Mouse (Mus musculus): Measurements from ENCODE around the gene Cyb5d1. TPM values are rescaled to one million over a fixed set of nuclear protein-coding genes. Genes with fewer than 3 reads are reported as not detected.

Gene Cyb5d1
- polyA plus RNA-seq, 1 experiment from 2014 or later = 22.1 TPM

DNA sequence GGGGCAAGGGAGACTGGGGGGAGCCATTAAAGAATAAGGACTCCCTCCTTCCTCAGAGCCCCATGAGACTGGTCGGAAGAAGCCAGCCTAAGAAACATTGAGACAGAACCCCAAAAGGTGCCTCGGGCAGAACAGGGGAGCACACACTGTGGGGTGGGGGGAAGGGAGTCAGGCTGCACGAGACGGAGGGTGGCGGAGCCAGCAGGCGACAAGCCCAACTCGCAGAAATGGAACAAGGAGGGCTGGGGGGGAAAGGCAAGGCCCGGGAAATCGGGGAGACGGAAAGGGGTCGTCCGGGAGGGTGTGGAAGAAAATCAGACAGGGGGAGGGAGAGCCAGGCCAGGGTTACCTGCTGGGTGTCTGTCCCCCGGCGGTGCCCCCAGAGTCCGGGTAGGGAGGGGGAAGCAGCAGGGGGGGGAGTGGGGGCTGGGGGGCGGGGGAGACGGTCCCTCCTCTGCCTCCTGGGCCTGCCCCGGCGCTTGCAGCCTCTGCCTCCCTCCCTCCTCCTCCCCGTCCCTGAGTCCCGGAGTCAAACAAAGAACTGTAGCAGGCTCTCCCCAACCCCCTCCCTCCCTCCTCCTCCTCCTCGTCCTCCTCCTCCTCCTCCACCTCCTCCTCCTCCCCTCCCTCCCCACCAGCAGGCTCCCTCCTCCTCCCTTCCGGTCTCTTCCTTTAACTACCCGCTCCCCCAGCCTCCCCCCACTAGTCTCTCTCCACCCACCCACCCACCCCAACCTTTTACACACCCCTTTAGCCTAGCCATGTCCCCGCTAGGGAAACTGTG is 20.4 kb upstream of the Cyb5d1 start:
- H3K36me3 ChIP-seq (ENCODE audit: control insufficient read depth, insufficient read depth, low read length) = peaks cover 16% of the 10 kb centered on the region
- H3K27me3 ChIP-seq (ENCODE audit: control insufficient read depth, insufficient read depth, low read length) = peaks cover 3% of the 10 kb centered on the region
- peak overlapping the region; percentile 82 for H3K4me2 ChIP-seq (ENCODE audit: low read length)
- peak overlapping the region; percentile 63 to 80 for H3K4me3 ChIP-seq (ENCODE audit: control insufficient read depth in 1 of 2, insufficient read depth in 1 of 2, low read depth in 1 of 2, low read length in 2 of 2)
- peak overlapping the region; percentile 94 to 98 for H3K27ac ChIP-seq (replicated peaks in 1 of 2; ENCODE audit: control insufficient read depth in 1 of 2, insufficient read depth in 1 of 2, low read depth in 2 of 2, low read length in 2 of 2)
- peak overlapping the region; percentile 97 for H3K9ac ChIP-seq (ENCODE audit: low read length)
- no peak for ATAC-seq (ENCODE audit: insufficient number of reproducible peaks, insufficient read depth, low FRiP score, low read depth)
- WGBS = 1% methylated on average over 15 of the region's 25 CpGs
- peaks cover 45 to 63% of the 10 kb centered on the region in 2 experiments for H3K4me1 ChIP-seq (ENCODE audit: control insufficient read depth in 2 of 2, insufficient read depth in 2 of 2, low read length in 2 of 2)
- no peaks in the 10 kb centered on the region for H3K9me3 ChIP-seq (ENCODE audit: control insufficient read depth, low read length)

DNA sequence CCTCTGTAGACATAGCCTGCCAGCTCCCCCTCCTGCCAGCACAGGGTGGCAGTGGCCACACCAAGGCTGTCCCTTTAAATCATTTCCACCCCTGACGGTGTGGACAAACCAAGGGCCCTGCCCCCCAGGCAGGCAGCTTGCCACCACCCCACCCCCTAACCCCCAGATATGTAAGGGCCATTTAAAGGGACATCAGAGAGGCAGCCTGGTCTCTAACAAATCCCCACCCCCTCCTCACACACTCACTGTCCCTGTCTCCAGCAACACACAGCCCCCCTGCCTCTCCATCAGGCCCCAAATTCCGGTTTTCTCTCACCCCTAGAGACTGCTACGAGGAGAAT is 19.9 kb upstream of the Cyb5d1 start:
- Histone ChIP-seq H3K4me3 (ENCODE audit: control insufficient read depth in 1 of 2, insufficient read depth in 1 of 2, low read depth in 1 of 2, low read length in 2 of 2) (peak overlapping the region; percentile 63 to 80), H3K9me3 (ENCODE audit: control insufficient read depth, low read length) (no peaks in the 10 kb centered on the region), H3K9ac (ENCODE audit: low read length) (peak overlapping the region; percentile 97), H3K27me3 (ENCODE audit: control insufficient read depth, insufficient read depth, low read length) (no peaks in the 10 kb centered on the region), H3K36me3 (ENCODE audit: control insufficient read depth, insufficient read depth, low read length) (peaks cover 16% of the 10 kb centered on the region), H3K4me1 (ENCODE audit: control insufficient read depth in 2 of 2, insufficient read depth in 2 of 2, low read length in 2 of 2) (peaks cover 40 to 58% of the 10 kb centered on the region in 2 experiments), H3K27ac (replicated peaks in 1 of 2; ENCODE audit: control insufficient read depth in 1 of 2, insufficient read depth in 1 of 2, low read depth in 2 of 2, low read length in 2 of 2) (peak overlapping the region; percentile 94 to 98), H3K4me2 (ENCODE audit: low read length) (peak overlapping the region; percentile 82)
- 0% methylated on average over 3 of the region's 3 CpGs for WGBS
- peak; percentile 7 for ATAC-seq (ENCODE audit: insufficient number of reproducible peaks, insufficient read depth, low FRiP score, low read depth)

DNA sequence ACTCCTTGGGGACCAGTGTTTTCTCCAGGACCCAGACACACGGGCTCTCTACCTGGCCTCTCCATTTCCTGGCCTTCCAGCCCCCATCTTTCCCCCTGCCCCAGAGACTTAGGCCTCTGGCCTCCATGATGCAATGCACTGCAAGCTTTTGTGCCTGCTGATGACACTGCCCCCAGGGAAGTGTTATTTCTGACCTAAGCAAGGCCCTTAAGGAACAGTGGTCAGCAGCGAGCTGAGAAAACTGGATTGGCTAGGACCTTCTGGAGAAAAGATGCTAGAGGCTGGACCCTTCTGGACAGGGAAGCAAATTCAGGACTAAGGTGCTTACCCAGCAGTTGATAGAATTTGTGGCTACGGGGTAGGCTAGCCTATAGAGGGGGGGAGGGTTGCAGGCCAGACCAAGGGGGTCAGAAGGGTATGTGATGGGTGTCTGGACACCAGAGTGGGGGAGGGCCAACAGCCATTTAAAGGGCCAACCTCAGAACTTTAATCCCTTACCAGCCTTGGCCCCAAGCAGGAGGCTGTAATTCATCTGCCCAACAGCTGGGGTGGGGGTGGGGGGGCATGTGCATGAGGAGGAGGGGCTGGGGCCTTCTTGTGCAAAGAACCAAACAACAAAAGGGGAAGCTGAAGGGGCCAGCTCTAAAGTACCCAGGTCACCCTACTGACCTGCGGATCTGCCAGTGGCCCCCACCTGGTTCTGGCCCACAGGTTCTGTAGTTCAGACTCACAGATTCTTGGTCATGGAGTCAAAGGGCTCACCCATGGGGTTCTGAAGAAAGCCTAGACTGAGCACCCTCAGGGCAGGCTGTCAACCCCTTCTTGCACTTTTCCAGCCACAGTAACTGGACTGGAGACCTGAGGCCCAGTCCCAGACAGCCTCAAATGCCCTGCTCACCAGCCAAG is 19.2 kb upstream of the Cyb5d1 start:
- Histone ChIP-seq H3K27ac (replicated peaks in 1 of 2; ENCODE audit: control insufficient read depth in 1 of 2, insufficient read depth in 1 of 2, low read depth in 2 of 2, low read length in 2 of 2) (peak overlapping the region; percentile 13 to 98; a peak in 3 of 4 replicates), H3K36me3 (ENCODE audit: control insufficient read depth, insufficient read depth, low read length) (peaks cover 16% of the 10 kb centered on the region), H3K4me3 (ENCODE audit: control insufficient read depth in 1 of 2, insufficient read depth in 1 of 2, low read depth in 1 of 2, low read length in 2 of 2) (peak overlapping the region; percentile 63 to 80), H3K9ac (ENCODE audit: low read length) (peak overlapping the region; percentile 97), H3K27me3 (ENCODE audit: control insufficient read depth, insufficient read depth, low read length) (no peaks in the 10 kb centered on the region), H3K4me2 (ENCODE audit: low read length) (peak overlapping the region; percentile 82), H3K4me1 (ENCODE audit: control insufficient read depth in 2 of 2, insufficient read depth in 2 of 2, low read length in 2 of 2) (peaks cover 40 to 53% of the 10 kb centered on the region in 2 experiments), H3K9me3 (ENCODE audit: control insufficient read depth, low read length) (no peaks in the 10 kb centered on the region)
- ATAC-seq (ENCODE audit: insufficient number of reproducible peaks, insufficient read depth, low FRiP score, low read depth) = no peak
- WGBS = 17% methylated on average over 4 of the region's 4 CpGs

DNA sequence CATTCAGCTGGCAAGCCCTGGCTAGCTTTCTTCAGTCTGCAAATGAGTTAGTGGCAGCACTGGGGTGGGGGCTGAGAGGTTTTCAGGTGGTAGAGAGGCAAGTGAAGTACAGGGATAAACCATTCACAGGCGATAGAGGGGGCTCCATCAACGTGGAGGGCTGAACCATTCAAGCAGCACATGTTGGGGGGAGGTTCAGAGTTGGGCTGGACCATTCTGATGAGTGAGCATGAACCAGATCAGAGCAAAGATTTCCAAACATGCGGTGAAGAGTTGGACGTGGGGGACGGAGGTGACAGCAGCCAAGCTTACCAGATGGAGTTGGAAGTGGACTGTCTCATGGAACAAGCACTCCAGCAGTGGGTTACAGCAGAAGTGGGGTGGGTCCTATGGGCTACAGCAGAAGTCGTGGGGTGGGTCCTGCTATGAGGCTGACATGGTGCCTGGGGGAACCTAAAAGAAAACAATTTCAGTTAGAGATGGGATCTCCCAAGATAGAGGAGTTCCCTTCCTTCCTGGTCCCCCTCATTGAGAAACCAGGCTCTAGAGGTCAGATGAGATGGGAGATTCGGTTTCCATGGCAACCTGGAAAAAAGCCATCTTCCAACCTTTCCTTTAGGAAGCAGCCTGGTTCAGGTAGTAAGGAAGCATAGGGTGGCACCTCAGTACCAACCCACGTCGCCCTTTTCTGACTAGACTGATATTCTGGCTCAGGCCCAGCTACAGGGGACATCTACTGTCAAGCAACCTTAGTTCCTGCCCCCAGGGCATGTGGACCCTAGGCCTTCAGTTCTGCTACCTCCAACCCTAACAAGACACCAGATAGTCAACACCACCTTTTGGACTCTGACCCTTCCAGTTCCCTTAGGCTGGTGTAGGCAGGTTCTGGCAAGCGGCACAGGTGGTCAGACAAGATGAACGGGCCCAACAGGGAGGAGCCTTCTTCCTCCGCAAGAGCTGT is 18.1 kb upstream of the Cyb5d1 start, which contains the start of gene Kdm6b:
Kdm6b (minus strand) TSS at position 455 of the 961 bp plus-strand sequence.
- H3K4me3 ChIP-seq (ENCODE audit: control insufficient read depth in 1 of 2, insufficient read depth in 1 of 2, low read depth in 1 of 2, low read length in 2 of 2) = peak within 1 kb of the TSS in 1 of 2 experiments; percentile 63; a peak in 1 of 4 replicates
- no peaks in the 10 kb centered on the region for H3K9me3 ChIP-seq (ENCODE audit: control insufficient read depth, low read length)
- ATAC-seq (ENCODE audit: insufficient number of reproducible peaks, insufficient read depth, low FRiP score, low read depth) = no peak
- peaks cover 16% of the 10 kb centered on the region for H3K36me3 ChIP-seq (ENCODE audit: control insufficient read depth, insufficient read depth, low read length)
- H3K4me2 ChIP-seq (ENCODE audit: low read length) = peak within 1 kb of the TSS; percentile 82
- H3K9ac ChIP-seq (ENCODE audit: low read length) = peak within 1 kb of the TSS; percentile 97
- no peaks in the 10 kb centered on the region for H3K27me3 ChIP-seq (ENCODE audit: control insufficient read depth, insufficient read depth, low read length)
- WGBS = 45% methylated on average over 12 of the region's 12 CpGs
- H3K27ac ChIP-seq (replicated peaks in 1 of 2; ENCODE audit: control insufficient read depth in 1 of 2, insufficient read depth in 1 of 2, low read depth in 2 of 2, low read length in 2 of 2) = peak within 1 kb of the TSS in 1 of 2 experiments; percentile 98; a peak in 2 of 4 replicates
- peaks cover 38 to 48% of the 10 kb centered on the region in 2 experiments for H3K4me1 ChIP-seq (ENCODE audit: control insufficient read depth in 2 of 2, insufficient read depth in 2 of 2, low read length in 2 of 2)

DNA sequence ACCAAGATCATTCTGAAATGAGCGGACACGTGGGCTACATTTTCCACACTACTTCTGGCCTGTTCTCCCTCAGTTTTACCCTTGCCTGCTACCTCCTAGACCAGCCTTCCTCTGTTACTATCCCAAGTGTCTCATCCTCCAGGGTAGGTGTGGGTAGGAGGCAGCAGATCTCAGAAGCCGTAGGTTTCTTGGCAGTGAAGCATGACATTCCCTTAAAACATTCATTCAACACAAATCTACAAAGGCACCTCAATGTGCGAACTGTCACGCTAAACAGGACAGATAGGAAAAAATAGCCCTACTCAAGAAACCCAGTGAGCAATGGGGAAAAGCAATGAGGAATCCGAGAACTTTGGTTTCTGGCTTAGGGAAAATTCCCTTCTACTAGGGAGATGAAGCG is 17.1 kb upstream of the Cyb5d1 start:
- Histone ChIP-seq H3K9me3 (ENCODE audit: control insufficient read depth, low read length) (no peaks in the 10 kb centered on the region), H3K4me3 (ENCODE audit: control insufficient read depth in 1 of 2, insufficient read depth in 1 of 2, low read depth in 1 of 2, low read length in 2 of 2) (no peak overlapping the region; a peak in 1 of 4 replicates), H3K36me3 (ENCODE audit: control insufficient read depth, insufficient read depth, low read length) (peaks cover 23% of the 10 kb centered on the region), H3K9ac (ENCODE audit: low read length) (peak overlapping the region; percentile 53), H3K4me1 (ENCODE audit: control insufficient read depth in 2 of 2, insufficient read depth in 2 of 2, low read length in 2 of 2) (peaks cover 41 to 55% of the 10 kb centered on the region in 2 experiments), H3K27ac (replicated peaks in 1 of 2; ENCODE audit: control insufficient read depth in 1 of 2, insufficient read depth in 1 of 2, low read depth in 2 of 2, low read length in 2 of 2) (peak overlapping the region in 1 of 2 experiments; percentile 98; a peak in 2 of 4 replicates), H3K27me3 (ENCODE audit: control insufficient read depth, insufficient read depth, low read length) (no peaks in the 10 kb centered on the region), H3K4me2 (ENCODE audit: low read length) (peak overlapping the region; percentile 26)
- WGBS = 40% methylated on average over 7 of the region's 7 CpGs
- no peak for ATAC-seq (ENCODE audit: insufficient number of reproducible peaks, insufficient read depth, low FRiP score, low read depth)

DNA sequence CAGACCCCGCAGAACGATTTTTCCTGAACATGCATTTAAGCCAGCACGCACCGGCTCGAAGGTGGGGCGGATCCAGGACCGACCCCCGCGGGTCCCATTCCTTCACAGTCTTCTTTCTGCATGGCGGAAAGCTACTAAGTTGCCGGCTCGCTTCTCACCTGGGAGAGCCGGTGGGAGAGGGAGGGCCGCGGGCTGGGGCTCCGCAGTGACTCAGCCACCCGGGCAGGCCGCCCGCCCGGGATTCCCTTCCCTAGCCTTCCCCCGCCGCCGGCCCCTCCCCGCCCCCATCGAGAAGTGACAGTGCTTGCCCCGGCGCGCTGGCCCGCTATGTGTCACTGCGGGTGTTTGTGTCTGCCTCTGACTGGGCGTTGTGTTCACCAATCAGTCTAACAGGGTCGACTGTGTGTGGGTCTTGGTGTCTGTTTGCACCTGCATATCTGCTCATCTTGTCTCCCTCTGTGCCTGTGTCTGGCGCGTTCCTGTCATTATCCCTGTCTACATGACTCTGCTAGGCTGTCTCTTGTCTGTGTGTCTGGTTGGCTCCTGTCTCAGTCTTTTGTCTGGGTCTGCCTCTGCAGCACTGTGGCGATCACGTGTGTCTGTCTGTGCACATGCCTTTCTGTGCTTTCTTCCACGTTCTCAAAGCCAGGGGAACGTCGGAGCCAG is 16.2 kb upstream of the Cyb5d1 start:
- H3K4me2 ChIP-seq (ENCODE audit: low read length) = peak overlapping the region; percentile 77
- peak overlapping the region; percentile 94 to 98 for H3K27ac ChIP-seq (replicated peaks in 1 of 2; ENCODE audit: control insufficient read depth in 1 of 2, insufficient read depth in 1 of 2, low read depth in 2 of 2, low read length in 2 of 2)
- peaks cover 37 to 48% of the 10 kb centered on the region in 2 experiments for H3K4me1 ChIP-seq (ENCODE audit: control insufficient read depth in 2 of 2, insufficient read depth in 2 of 2, low read length in 2 of 2)
- ATAC-seq (ENCODE audit: insufficient number of reproducible peaks, insufficient read depth, low FRiP score, low read depth) = peak; percentile 23; the same call in 1 of the 2 replicates
- WGBS = under 1% methylated on average over 38 of the region's 39 CpGs
- H3K9ac ChIP-seq (ENCODE audit: low read length) = peak overlapping the region; percentile 94
- no peaks in the 10 kb centered on the region for H3K9me3 ChIP-seq (ENCODE audit: control insufficient read depth, low read length)
- H3K27me3 ChIP-seq (ENCODE audit: control insufficient read depth, insufficient read depth, low read length) = no peaks in the 10 kb centered on the region
- peaks cover 32% of the 10 kb centered on the region for H3K36me3 ChIP-seq (ENCODE audit: control insufficient read depth, insufficient read depth, low read length)
- peak overlapping the region; percentile 75 for H3K4me3 ChIP-seq (ENCODE audit: control insufficient read depth in 1 of 2, insufficient read depth in 1 of 2, low read depth in 1 of 2, low read length in 2 of 2)

All from heart, embryonic 14.5 days (tissue).